Mouse (Mus musculus) stomach, postnatal 0 days (tissue): ENCODE results near the gene Stac3.

Experiments
- CTCF ChIP-seq: IDR thresholded peaks from 2 replicates; pipeline ENCODE4 v1.5.1; 2016; ENCODE audit warnings: antibody characterized with exemption, low read depth, mild to moderate bottlenecking, moderate library complexity
- EP300 ChIP-seq: optimal IDR thresholded peaks from 2 replicates; pipeline ENCODE3; 2016; ENCODE audit warnings: antibody characterized with exemption

- TF ChIP-seq CTCF (no peak), EP300 (no peak)
These were observed 11.0 kb upstream of the Stac3 start for GRCm38 (mm10) chr10:127490160-127491127.
